Mouse (Mus musculus) intestine, postnatal 0 days (tissue): ENCODE data around the gene Git1. TPM values are rescaled to one million over a fixed set of nuclear protein-coding genes. Genes with fewer than 3 reads are reported as not detected.

Experiments
- ATAC-seq: fragments of 200-750 bp; cut with Nextera tagmentation; 2 replicates; pipeline ENCODE4 v1.8.0; 2017; ENCODE audit warnings: mild to moderate bottlenecking, moderate TSS enrichment, moderate library complexity
- H3K27ac ChIP-seq: fragments of 300-500 bp; sonication (generic); 2 replicates; pipeline ENCODE4 v1.5.1; 2014; ENCODE audit warnings: mild to moderate bottlenecking, low read depth, low read length, moderate library complexity
- H3K27me3 ChIP-seq: fragments of 300-500 bp; sonication (generic); replicated peaks from 2 replicates; pipeline ENCODE4 v1.6.1; 2014; ENCODE audit warnings: low read length, mixed read lengths; ENCODE audit not compliant: control insufficient read depth, insufficient read depth
- H3K36me3 ChIP-seq: fragments of 300-500 bp; sonication (generic); 2 replicates; pipeline ENCODE4 v1.6.1; 2014; ENCODE audit warnings: mild to moderate bottlenecking, moderate library complexity; ENCODE audit not compliant: control insufficient read depth, insufficient read depth
- H3K4me1 ChIP-seq: fragments of 300-500 bp; sonication (generic); replicated peaks from 2 replicates; pipeline ENCODE4 v1.6.1; 2014; ENCODE audit warnings: antibody characterized with exemption, low read length, mixed read lengths; ENCODE audit not compliant: control insufficient read depth, insufficient read depth
- H3K4me2 ChIP-seq: fragments of 300-500 bp; sonication (generic); replicated peaks from 2 replicates; pipeline ENCODE4 v1.6.1; 2014; ENCODE audit warnings: low read depth, mild to moderate bottlenecking, moderate library complexity
- H3K4me3 ChIP-seq: fragments of 300-500 bp; sonication (generic); 2 replicates; pipeline ENCODE4 v1.5.1; 2014; ENCODE audit warnings: low read depth, low read length
- H3K9ac ChIP-seq: fragments of 300-500 bp; sonication (generic); 2 replicates; pipeline ENCODE4 v1.6.1; 2014; ENCODE audit warnings: mild to moderate bottlenecking, low read depth, low read length
- H3K9me3 ChIP-seq: fragments of 300-500 bp; sonication (generic); 2 replicates; pipeline ENCODE4 v1.6.1; 2016; ENCODE audit warnings: mixed run types; ENCODE audit not compliant: control insufficient read depth
- CTCF ChIP-seq: sonication (generic); IDR thresholded peaks from 2 replicates; pipeline ENCODE4 v1.5.1; 2016; ENCODE audit warnings: low read depth, mild to moderate bottlenecking, control low read depth, antibody characterized with exemption, moderate library complexity
- WGBS: fragments of 180-500 bp; shearing (Covaris S2); extraction: QIAGEN DNeasy Blood & Tissue Kit; methylation state at CpG from one replicate; pipeline ENCODE4 v1.1.7; 2014; 5-methylcytosine and 5-hydroxymethylcytosine counted together
- polyA plus RNA-seq: library from polyadenylated mRNA; unstranded; fragments of >200 nt; fragmentation: Nextera tagmentation; extraction: Ambion mirVana; gene quantifications from 2 replicates; pipeline ENCODE4 v1.2.1, GENCODE M21; 2015

Gene Git1
- polyA plus RNA-seq, 1 experiment from 2014 or later = 21.9 TPM

- Histone ChIP-seq H3K27ac (no peak overlapping the region), H3K36me3 (no peaks in the 10 kb centered on the region), H3K27me3 (no peaks in the 10 kb centered on the region), H3K9ac (no peak overlapping the region), H3K9me3 (no peaks in the 10 kb centered on the region), H3K4me1 (peaks cover 8% of the 10 kb centered on the region; the same call in 1 of the 2 replicates), H3K4me3 (no peak overlapping the region), H3K4me2 (no peak overlapping the region)
- ATAC-seq = no peak
- WGBS = 71% methylated on average over 5 of the region's 5 CpGs
- no peak for TF ChIP-seq CTCF
Measured at GRCm38 (mm10) chr11:77486798-77487197, 6.6 kb upstream of the Git1 start.

- H3K27me3 ChIP-seq = no peaks in the 10 kb centered on the region
- H3K4me1 ChIP-seq = peaks cover 8% of the 10 kb centered on the region; the same call in 1 of the 2 replicates
- H3K27ac ChIP-seq = no peak overlapping the region
- no peak for ATAC-seq
- peak overlapping the region; percentile 50 for H3K9ac ChIP-seq
- TF ChIP-seq CTCF = no peak
- no peaks in the 10 kb centered on the region for H3K9me3 ChIP-seq
- WGBS = 5% methylated on average over 51 of the region's 55 CpGs
- H3K36me3 ChIP-seq = no peaks in the 10 kb centered on the region
- peak overlapping the region; percentile 77 for H3K4me3 ChIP-seq
- H3K4me2 ChIP-seq = peak overlapping the region; percentile 99
Measured at GRCm38 (mm10) chr11:77488771-77489581, 4.4 kb upstream of the Git1 start.

GRCm38 (mm10) chr11:77489591-77490235 is 3.6 kb upstream of the Git1 start, which contains the start of gene Ankrd13b:
TSS of gene Ankrd13b (minus strand) at chr11:77489678.
- no peak for TF ChIP-seq CTCF
- peak within 1 kb of the TSS; percentile 77 for H3K4me3 ChIP-seq
- H3K9ac ChIP-seq = peak within 1 kb of the TSS; percentile 50
- no peaks in the 10 kb centered on the region for H3K36me3 ChIP-seq
- H3K4me1 ChIP-seq = peaks cover 10% of the 10 kb centered on the region; the same call in 1 of the 2 replicates
- H3K4me2 ChIP-seq = peak within 1 kb of the TSS; percentile 99
- H3K27ac ChIP-seq = no peak within 1 kb of the TSS
- H3K9me3 ChIP-seq = no peaks in the 10 kb centered on the region
- no peak for ATAC-seq
- under 1% methylated on average over 66 of the region's 87 CpGs for WGBS
- H3K27me3 ChIP-seq = no peaks in the 10 kb centered on the region

GRCm38 (mm10) chr11:77490451-77490850 is 2.9 kb upstream of the Git1 start:
- TF ChIP-seq CTCF = no peak
- no peaks in the 10 kb centered on the region for H3K36me3 ChIP-seq
- ATAC-seq = no peak
- H3K4me1 ChIP-seq = peaks cover 13% of the 10 kb centered on the region; the same call in 1 of the 2 replicates
- peak overlapping the region; percentile 99 for H3K4me2 ChIP-seq
- no peak overlapping the region for H3K4me3 ChIP-seq
- H3K27ac ChIP-seq = 0 out of 2 replicates have a peak overlapping the region, but pooled peaks have one; percentile 6
- H3K9me3 ChIP-seq = no peaks in the 10 kb centered on the region
- H3K9ac ChIP-seq = no peak overlapping the region
- WGBS = 67% methylated on average over 6 of the region's 6 CpGs
- H3K27me3 ChIP-seq = no peaks in the 10 kb centered on the region

GRCm38 (mm10) chr11:77491123-77491501 is 2.2 kb upstream of the Git1 start:
- no peaks in the 10 kb centered on the region for H3K36me3 ChIP-seq
- H3K27me3 ChIP-seq = no peaks in the 10 kb centered on the region
- under 1% methylated on average over 13 of the region's 13 CpGs for WGBS
- ATAC-seq = peak; percentile 47
- H3K9me3 ChIP-seq = no peaks in the 10 kb centered on the region
- H3K9ac ChIP-seq = no peak overlapping the region
- H3K4me3 ChIP-seq = peak overlapping the region; percentile 84
- H3K4me2 ChIP-seq = peak overlapping the region; percentile 91
- H3K4me1 ChIP-seq = peaks cover 13% of the 10 kb centered on the region; the same call in 1 of the 2 replicates
- peak overlapping the region; percentile 98; the same call in 1 of the 2 replicates for H3K27ac ChIP-seq
- peak; percentile 99 for TF ChIP-seq CTCF
